Mouse (Mus musculus) G1E (cell line): Measurements from ENCODE around the gene Carmil3. TPM values are rescaled to one million over a fixed set of nuclear protein-coding genes. Genes with fewer than 3 reads are reported as not detected.

ENCODE experiments used
- ATAC-seq: 2 replicates; pipeline ENCODE4 v1.8.0; 2016; ENCODE audit warnings: mild to moderate bottlenecking; ENCODE audit not compliant: insufficient number of reproducible peaks, poor library complexity, low FRiP score, severe bottlenecking; ENCODE audit errors: extremely low read depth
- DNase-seq: peaks from one replicate; pipeline ENCODE4 v3.0.0; 2012; ENCODE audit warnings: low spot score
- H3K27me3 ChIP-seq: 2 replicates; pipeline ENCODE4 v1.6.1; 2012; ENCODE audit warnings: mild to moderate bottlenecking, low read length, inconsistent platforms; ENCODE audit not compliant: insufficient read depth
- H3K36me3 ChIP-seq: replicated peaks from 2 replicates; pipeline ENCODE3; 2012; ENCODE audit warnings: mild to moderate bottlenecking, inconsistent platforms
- H3K4me1 ChIP-seq: 2 replicates; pipeline ENCODE4 v1.6.1; 2012; ENCODE audit warnings: low read depth, low read length, inconsistent platforms, mixed read lengths; ENCODE audit not compliant: insufficient read depth
- H3K4me3 ChIP-seq: 2 replicates; pipeline ENCODE4 v1.5.1; 2012; ENCODE audit warnings: low read depth, mild to moderate bottlenecking, inconsistent platforms, low read length, moderate library complexity, mixed read lengths
- H3K9me3 ChIP-seq: replicated peaks from 2 replicates; pipeline ENCODE4 v1.6.1; 2012; ENCODE audit warnings: inconsistent platforms
- CTCF ChIP-seq: IDR thresholded peaks from 2 replicates; pipeline ENCODE4 v1.5.1; 2012; ENCODE audit warnings: low read depth, low read length, inconsistent platforms, mixed read lengths
- GATA1 ChIP-seq: IDR thresholded peaks from 2 replicates; pipeline ENCODE4 v1.6.1; 2012; ENCODE audit warnings: borderline replicate concordance, low read length, inconsistent platforms, mixed read lengths
- GATA2 ChIP-seq: IDR thresholded peaks from 2 replicates; pipeline ENCODE4 v1.6.1; 2012; ENCODE audit warnings: low read depth, low read length, inconsistent platforms, borderline replicate concordance
- POLR2AphosphoS5 ChIP-seq: IDR thresholded peaks from 2 replicates; pipeline ENCODE4 v1.6.1; 2012; ENCODE audit warnings: low read depth, low read length, inconsistent platforms; ENCODE audit not compliant: insufficient replicate concordance
- TAL1 ChIP-seq: conservative IDR thresholded peaks from 2 replicates; pipeline ENCODE4 v1.6.1; 2012; ENCODE audit warnings: low read depth, low read length, inconsistent platforms, mixed read lengths
- polyA plus RNA-seq: library from polyadenylated mRNA; stranded (reverse); fragments of >175 nt; gene quantifications from 2 replicates; pipeline ENCODE4 v1.2.3, GENCODE M21; 2012
- total RNA-seq, 2 experiments: library from RNA; stranded (forward) in 1 of 2; stranded (reverse) in 1 of 2; fragments of 200-1000 nt in 1 of 2; fragments of >200 nt in 1 of 2; fragmentation: Nextera tagmentation in 1 of 2; gene quantifications; 2 replicates each; pipeline ENCODE4 v1.2.3; 2014 to 2017

Carmil3 gene
- total and polyA plus RNA-seq, 3 experiments, result 0.92 to 2.2 (median 2.1) TPM

DNA sequence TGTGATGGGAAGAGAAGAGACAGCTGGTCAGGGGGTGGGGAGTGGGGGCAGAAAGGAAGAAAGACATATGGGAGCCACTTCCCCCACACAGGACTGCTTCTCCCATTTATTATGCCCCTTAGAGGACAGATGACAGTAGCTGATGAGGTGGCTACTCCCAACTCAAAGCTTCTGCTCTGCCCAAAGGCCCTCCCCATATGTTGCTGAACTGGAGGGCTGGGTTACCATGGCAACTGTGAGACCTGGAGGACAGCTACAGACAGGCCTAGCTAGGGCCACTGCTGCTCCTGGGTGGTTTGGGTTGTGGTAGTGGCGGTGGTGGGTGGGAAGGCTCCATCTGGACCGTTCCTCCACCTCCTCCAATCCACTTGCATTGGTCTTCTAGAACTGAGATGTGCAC is 28.4 kb downstream of the Carmil3 start:
- Histone ChIP-seq H3K9me3 (no peaks in the 10 kb centered on the region), H3K4me3 (no peak overlapping the region), H3K4me1 (peaks cover 6% of the 10 kb centered on the region), H3K27me3 (peaks cover 78% of the 10 kb centered on the region), H3K36me3 (no peaks in the 10 kb centered on the region)
- ATAC-seq (no peak), DNase-seq (no peak)
- no peak for TF ChIP-seq TAL1
- no peak for TF ChIP-seq CTCF
- TF ChIP-seq GATA2, result no peak
- TF ChIP-seq POLR2AphosphoS5, result no peak
- no peak for TF ChIP-seq GATA1

DNA sequence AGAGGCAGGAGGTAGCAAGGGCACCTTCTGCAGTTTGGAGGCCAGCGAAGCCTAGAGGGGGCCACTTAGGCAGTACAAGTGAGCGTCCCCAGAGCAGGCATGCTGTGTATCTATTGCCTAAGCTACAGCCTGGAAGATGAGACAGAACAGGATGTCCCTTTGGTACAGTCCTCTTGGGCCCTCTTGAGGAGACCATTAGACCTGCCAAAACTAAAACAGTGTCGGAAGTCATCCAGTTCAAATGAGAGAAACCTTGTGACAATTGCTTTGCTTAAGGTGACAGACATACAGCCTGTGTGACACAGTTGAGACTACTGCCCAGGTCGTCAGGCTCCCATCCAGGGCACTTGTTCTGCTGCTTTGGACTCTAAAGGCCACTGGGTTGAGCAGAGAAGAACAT is 29.2 kb downstream of the Carmil3 start:
- Histone ChIP-seq H3K9me3 (no peaks in the 10 kb centered on the region), H3K27me3 (peaks cover 77% of the 10 kb centered on the region), H3K36me3 (no peaks in the 10 kb centered on the region), H3K4me1 (no peaks in the 10 kb centered on the region; the same call in 1 of the 2 replicates), H3K4me3 (no peak overlapping the region)
- TF ChIP-seq POLR2AphosphoS5, result no peak
- no peak for TF ChIP-seq GATA2
- no peak for TF ChIP-seq TAL1
- TF ChIP-seq GATA1, result no peak
- no peak for TF ChIP-seq CTCF
- DNase-seq (no peak), ATAC-seq (no peak)

DNA sequence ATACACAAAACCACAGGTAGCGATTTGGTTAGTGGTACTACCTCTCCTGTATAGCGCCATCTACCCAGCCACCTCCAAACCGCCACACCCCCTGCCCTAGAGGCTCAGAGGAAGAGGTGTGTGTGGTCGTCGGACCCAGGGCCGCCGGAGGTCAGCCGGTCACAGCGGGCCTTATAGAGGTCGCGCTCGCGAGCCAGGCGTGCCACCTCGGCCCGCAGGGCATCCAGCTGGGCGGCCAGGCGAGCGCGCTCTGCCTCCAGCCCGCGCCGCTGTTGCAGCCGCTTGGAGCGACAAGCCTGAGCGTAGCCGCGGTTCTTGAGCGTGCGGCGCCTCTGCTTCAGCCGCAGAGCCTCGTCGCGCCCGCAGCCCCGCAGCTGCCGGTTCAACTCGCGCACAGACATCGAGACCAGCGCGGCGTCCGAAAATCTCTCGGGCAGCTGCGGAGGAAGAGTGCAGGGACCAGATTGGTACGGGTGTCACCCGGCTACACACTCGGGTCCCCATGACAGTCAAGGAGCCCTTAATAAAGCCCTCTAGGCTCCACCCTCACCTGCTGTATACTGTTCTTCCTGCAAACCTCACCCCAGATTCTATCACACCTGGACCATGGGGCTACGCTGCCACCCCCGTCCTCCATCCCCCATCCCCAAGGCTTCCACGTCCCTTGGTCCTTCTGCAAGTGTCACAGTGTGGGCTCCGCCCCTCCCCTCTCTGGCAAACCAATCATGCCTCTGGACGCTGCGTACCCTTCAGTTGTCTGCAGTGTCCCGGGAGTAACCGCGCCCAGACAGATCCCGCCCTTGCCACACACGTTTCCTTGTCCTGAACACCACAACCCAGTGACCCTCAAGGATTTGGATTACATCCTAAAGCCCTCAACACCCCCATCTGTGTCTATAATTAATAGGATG is 30.3 kb downstream of the Carmil3 start:
- peaks cover 74% of the 10 kb centered on the region for H3K27me3 ChIP-seq
- no peak overlapping the region for H3K4me3 ChIP-seq
- H3K4me1 ChIP-seq, result no peaks in the 10 kb centered on the region; the same call in 1 of the 2 replicates
- DNase-seq (no peak), ATAC-seq (no peak)
- no peaks in the 10 kb centered on the region for H3K9me3 ChIP-seq
- H3K36me3 ChIP-seq, result no peaks in the 10 kb centered on the region
- TF ChIP-seq POLR2AphosphoS5 (no peak), CTCF (no peak), GATA2 (no peak), GATA1 (no peak), TAL1 (no peak)

DNA sequence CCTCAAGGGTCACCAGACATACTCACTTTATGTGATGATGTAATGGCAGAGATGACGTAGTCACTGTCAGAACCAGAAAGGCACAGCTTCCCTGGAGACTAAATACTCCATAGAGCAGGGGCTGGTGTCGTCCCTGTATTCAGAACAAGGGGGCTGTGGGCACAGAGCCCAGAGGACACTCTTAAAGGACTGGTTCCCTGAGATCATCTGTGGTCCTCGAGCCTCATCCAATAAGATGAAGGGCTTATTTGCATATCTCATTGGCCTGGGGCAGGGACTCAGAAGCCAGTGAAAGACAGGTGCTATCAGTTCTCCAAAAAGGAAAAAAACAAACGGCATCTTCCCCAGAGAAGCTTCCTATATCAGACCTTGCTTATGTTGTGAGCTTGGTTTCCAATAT is 33.6 kb downstream of the Carmil3 start:
- Histone ChIP-seq H3K9me3 (no peaks in the 10 kb centered on the region), H3K36me3 (no peaks in the 10 kb centered on the region), H3K4me3 (no peak overlapping the region), H3K27me3 (peaks cover 58% of the 10 kb centered on the region), H3K4me1 (peaks cover 3% of the 10 kb centered on the region)
- TF ChIP-seq GATA2 (no peak), TAL1 (no peak), POLR2AphosphoS5 (no peak), CTCF (no peak), GATA1 (no peak)
- DNase-seq (no peak), ATAC-seq (no peak)

DNA sequence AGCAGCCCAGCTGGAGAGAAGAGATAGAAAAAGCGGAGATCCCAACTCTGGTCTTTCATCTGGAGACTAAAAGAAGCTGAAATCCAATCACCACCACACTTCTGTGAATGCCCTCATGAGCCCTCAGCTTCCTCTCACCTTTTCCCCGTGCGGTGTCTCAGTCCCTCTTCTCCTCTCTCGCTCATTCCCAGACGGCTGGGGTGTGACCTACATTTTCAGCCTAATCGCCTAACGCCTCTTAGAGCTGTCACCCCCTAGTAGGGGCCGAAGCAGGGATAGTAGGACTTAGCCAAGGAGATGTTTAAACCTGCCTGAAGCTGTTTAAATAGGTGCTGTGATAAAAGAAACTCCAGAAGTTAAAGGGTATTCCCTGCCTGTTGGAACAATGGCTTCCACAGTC is 34.3 kb downstream of the Carmil3 start, which contains the start of gene Nrl:
Nrl (minus strand) TSS at position 197 of the 400 bp plus-strand sequence.
- Histone ChIP-seq H3K36me3 (no peaks in the 10 kb centered on the region), H3K27me3 (peaks cover 61% of the 10 kb centered on the region), H3K4me3 (no peak within 1 kb of the TSS), H3K4me1 (peaks cover 3% of the 10 kb centered on the region), H3K9me3 (no peaks in the 10 kb centered on the region)
- TF ChIP-seq GATA2 (no peak), TAL1 (no peak), GATA1 (no peak), CTCF (no peak), POLR2AphosphoS5 (no peak)
- ATAC-seq (no peak), DNase-seq (no peak)

DNA sequence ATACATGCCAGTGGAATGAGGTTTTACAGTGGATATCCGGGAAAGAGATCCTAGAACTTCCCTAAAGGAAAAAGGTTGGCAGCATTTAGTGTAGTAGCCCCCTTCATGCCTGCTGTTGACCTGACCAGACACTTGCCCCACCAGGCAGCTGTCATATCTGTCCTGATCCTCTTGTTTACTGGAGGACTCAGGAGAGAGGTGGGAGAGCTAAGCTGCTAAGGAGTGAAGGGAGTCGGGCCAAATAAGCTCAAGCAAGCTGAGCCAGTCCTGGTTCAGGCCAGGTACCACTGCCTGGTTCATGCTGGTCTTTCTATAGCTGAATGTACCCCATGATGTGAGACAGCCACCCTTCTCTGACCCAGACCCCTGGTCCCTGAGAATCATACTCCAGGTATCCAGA is 36.2 kb downstream of the Carmil3 start:
- TF ChIP-seq GATA2 (no peak), GATA1 (no peak), CTCF (no peak)
- no peak overlapping the region for H3K4me3 ChIP-seq
- no peak for DNase-seq
- ATAC-seq, result no peak
- H3K36me3 ChIP-seq, result no peaks in the 10 kb centered on the region
- H3K4me1 ChIP-seq, result peaks cover 3% of the 10 kb centered on the region; the same call in 1 of the 2 replicates
- H3K27me3 ChIP-seq, result peaks cover 53% of the 10 kb centered on the region
- no peaks in the 10 kb centered on the region for H3K9me3 ChIP-seq
